Mouse (Mus musculus): Measurements from ENCODE around the gene Pm20d1. TPM values are rescaled to one million over a fixed set of nuclear protein-coding genes. Genes with fewer than 3 reads are reported as not detected.
"Not testable (repeated sequence)": the region's sequence is repeated elsewhere in the genome, so short reads cannot be mapped to it uniquely, and the experiment has no call there.

Pm20d1 gene
- polyA plus RNA-seq, 1 experiment from 2014 or later, result 1.5 TPM

DNA sequence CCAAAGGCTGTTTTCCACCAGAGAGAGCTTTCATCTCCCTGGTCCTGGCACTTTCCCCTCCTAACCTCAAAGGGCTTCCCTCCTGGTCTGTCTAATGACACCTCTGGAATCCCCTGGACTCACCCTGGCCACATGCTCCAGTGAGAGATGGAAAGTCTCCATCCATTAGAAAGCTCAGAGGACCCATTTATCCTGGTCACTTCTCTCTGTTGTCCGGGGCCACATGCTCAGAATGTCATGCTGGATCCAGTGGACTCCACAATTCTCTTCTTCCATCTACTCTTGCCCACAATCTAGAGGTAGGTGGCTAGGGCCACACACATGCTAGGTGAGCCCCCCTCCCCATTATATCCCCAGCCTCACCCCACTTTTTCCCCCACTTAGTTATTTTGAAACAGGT, 11.8 kb downstream of the Pm20d1 start:
- H3K27ac ChIP-seq, result no peak overlapping the region
- H3K27me3 ChIP-seq (ENCODE audit: poor library complexity, severe bottlenecking), result no peaks in the 10 kb centered on the region
- H3K9me3 ChIP-seq, result no peaks in the 10 kb centered on the region
- H3K4me1 ChIP-seq, result no peaks in the 10 kb centered on the region
- no peak for DNase-seq (ENCODE audit: extremely low spot score, low spot score)
- no peak overlapping the region for H3K4me3 ChIP-seq
- 84% methylated on average over 1 of the region's 1 CpGs for WGBS
- no peaks in the 10 kb centered on the region for H3K36me3 ChIP-seq (replicated peaks)

DNA sequence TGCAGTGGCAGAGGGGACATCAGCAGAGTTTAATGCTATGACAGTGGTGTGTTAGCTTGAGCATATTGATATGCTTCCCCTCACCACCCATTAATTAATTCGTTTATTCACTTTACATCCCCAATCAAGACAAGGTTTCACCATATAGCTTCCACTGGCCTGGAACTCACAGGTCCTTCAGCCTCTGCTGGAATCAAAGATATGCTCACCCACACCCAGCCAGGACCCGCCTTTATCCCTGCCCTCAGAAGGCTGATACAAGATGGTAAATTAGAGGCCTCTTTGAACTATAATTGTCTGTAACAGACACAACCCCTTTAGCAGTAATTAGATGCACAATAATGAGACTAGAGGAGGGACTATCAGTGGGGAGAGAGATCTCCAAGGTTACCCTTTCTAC, 12.5 kb downstream of the Pm20d1 start:
- WGBS, result 70% methylated on average over 2 of the region's 2 CpGs
- H3K4me1 ChIP-seq, result no peaks in the 10 kb centered on the region
- H3K27ac ChIP-seq, result no peak overlapping the region
- no peaks in the 10 kb centered on the region for H3K36me3 ChIP-seq (replicated peaks)
- no peaks in the 10 kb centered on the region for H3K27me3 ChIP-seq (ENCODE audit: poor library complexity, severe bottlenecking)
- DNase-seq (ENCODE audit: extremely low spot score, low spot score), result no peak
- no peaks in the 10 kb centered on the region for H3K9me3 ChIP-seq
- H3K4me3 ChIP-seq, result no peak overlapping the region

DNA sequence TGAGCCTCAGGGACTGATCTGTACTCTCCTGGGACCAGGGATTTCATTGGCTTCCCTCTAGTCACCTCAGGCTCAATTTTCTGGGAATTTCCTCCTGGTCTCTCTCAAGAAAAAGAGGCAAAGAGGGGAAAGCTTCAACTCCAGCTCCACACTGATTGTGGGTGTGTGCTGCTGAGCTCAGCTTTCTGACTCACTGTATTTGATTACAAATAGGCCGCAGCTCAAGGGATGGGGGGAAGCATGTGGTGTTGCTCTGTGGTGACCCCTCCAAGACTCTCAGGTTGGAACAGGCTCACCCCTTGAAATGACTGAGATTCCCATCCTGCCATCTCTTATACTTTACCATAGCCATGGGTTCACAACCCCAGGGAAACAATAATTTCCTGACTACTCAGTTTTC, 14.2 kb downstream of the Pm20d1 start:
- H3K9me3 ChIP-seq, result no peaks in the 10 kb centered on the region
- WGBS, result 85% methylated on average over 1 of the region's 1 CpGs
- no peak overlapping the region for H3K27ac ChIP-seq
- no peak for DNase-seq (ENCODE audit: extremely low spot score, low spot score)
- H3K27me3 ChIP-seq (ENCODE audit: poor library complexity, severe bottlenecking), result no peaks in the 10 kb centered on the region
- no peaks in the 10 kb centered on the region for H3K36me3 ChIP-seq (replicated peaks)
- H3K4me3 ChIP-seq, result no peak overlapping the region
- no peaks in the 10 kb centered on the region for H3K4me1 ChIP-seq

DNA sequence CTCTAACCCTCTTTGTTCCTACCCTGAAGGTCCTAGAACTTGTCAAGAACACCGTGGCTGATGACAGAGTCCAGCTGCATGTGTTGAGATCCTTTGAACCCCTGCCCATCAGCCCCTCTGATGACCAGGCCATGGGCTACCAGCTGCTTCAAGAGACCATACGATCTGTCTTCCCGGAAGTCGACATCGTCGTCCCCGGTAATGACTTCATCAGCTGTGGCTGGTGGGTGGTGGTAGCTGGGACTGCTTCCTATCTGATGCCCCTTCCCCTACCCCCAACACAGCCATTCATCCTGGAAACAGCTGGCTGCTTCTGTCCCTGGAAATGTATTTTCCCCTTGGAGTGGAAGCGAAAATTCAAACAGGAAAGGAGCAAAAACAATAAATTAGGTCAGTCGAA, 14.8 kb downstream of the Pm20d1 start:
- H3K36me3 ChIP-seq (replicated peaks), result no peaks in the 10 kb centered on the region
- no peaks in the 10 kb centered on the region for H3K27me3 ChIP-seq (ENCODE audit: poor library complexity, severe bottlenecking)
- H3K27ac ChIP-seq, result no peak overlapping the region
- no peaks in the 10 kb centered on the region for H3K9me3 ChIP-seq
- DNase-seq (ENCODE audit: extremely low spot score, low spot score), result no peak
- 88% methylated on average over 9 of the region's 9 CpGs for WGBS
- H3K4me1 ChIP-seq, result no peaks in the 10 kb centered on the region
- no peak overlapping the region for H3K4me3 ChIP-seq

DNA sequence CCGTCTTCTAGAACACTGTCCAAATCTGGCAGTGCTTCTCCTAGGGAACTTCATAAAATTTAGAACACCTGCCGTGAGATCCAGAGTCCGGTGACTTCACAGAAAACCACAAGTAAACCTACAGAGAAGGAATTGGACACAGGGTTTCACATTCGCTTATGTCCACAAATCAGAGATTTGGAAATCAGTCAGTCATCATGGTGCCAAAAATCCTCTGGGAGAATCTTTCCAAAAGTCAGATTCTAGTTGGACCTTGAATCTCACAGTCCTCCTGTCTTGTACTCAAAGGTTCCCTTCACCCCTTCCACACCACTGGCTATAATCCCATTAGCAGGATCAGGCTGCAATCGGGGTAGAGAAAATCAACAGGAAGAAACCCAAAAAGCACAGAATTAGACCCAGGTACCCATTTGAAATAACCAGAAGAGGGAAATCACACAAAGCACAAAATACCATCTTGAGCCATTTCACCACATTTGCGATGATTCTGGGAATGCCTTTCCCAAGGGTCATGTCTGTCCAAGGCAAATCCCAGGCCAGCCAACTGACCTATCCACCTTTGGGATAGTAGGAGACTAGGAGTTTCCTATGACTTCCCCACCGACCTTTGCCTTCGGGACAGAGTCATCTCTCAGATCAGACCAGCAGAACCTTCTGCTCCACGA, 15.6 kb downstream of the Pm20d1 start:
- Histone ChIP-seq H3K36me3 (replicated peaks) (no peaks in the 10 kb centered on the region), H3K27me3 (ENCODE audit: poor library complexity, severe bottlenecking) (no peaks in the 10 kb centered on the region), H3K9me3 (no peaks in the 10 kb centered on the region), H3K27ac (no peak overlapping the region), H3K4me1 (no peaks in the 10 kb centered on the region), H3K4me3 (no peak overlapping the region)
- 84% methylated on average over 9 of the region's 9 CpGs for WGBS
- no peak for DNase-seq (ENCODE audit: extremely low spot score, low spot score)

DNA sequence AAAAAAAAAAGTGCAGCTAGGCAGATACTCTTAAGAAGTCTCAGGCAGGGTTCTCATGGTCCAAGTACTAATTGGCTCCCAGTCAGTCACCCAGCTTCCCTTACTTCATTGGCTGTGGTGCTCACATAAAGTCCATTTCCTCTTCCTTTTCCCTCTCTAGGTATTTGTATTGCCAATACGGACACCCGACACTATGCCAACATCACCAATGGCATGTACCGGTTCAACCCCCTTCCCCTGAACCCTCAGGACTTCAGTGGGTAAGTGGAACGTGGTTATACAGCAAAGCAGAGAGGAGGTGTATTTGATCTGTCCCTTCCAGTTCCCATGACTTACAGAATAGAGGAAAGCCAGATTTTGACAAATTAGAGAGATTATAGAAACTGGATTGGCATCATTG, 16.6 kb downstream of the Pm20d1 start:
- Histone ChIP-seq H3K9me3 (no peaks in the 10 kb centered on the region), H3K4me1 (no peaks in the 10 kb centered on the region), H3K36me3 (replicated peaks) (no peaks in the 10 kb centered on the region), H3K4me3 (no peak overlapping the region), H3K27ac (no peak overlapping the region), H3K27me3 (ENCODE audit: poor library complexity, severe bottlenecking) (no peaks in the 10 kb centered on the region)
- 89% methylated on average over 4 of the region's 4 CpGs for WGBS
- no peak for DNase-seq (ENCODE audit: extremely low spot score, low spot score)

DNA sequence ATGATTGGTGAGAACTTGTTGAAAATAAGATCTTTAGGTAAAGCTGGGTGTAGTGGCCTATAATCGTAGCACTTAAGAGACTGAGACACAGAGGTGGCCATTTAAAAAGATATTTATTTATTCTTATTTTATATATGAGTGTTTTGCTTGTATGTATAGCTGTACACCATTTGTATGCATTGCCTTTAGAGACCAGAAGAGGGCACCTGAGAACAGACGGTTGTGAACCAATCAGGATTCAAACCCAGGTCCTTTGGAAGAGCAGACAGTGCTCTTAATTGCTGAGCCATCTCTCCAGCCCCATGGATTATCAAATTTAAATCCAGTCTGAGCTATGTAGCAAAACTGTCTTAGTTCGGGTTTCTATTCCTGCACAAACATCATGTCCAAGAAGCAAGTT, 17.0 kb downstream of the Pm20d1 start:
- H3K4me1 ChIP-seq, result no peaks in the 10 kb centered on the region
- H3K27me3 ChIP-seq (ENCODE audit: poor library complexity, severe bottlenecking), result no peaks in the 10 kb centered on the region
- DNase-seq (ENCODE audit: extremely low spot score, low spot score), result no peak
- H3K36me3 ChIP-seq (replicated peaks), result no peaks in the 10 kb centered on the region
- WGBS, result 85% methylated on average over 3 of the region's 3 CpGs
- 0 out of 2 replicates have a peak, but pooled peaks cover under 1% of the 10 kb centered on the region for H3K9me3 ChIP-seq
- no peak overlapping the region for H3K4me3 ChIP-seq
- no peak overlapping the region for H3K27ac ChIP-seq

DNA sequence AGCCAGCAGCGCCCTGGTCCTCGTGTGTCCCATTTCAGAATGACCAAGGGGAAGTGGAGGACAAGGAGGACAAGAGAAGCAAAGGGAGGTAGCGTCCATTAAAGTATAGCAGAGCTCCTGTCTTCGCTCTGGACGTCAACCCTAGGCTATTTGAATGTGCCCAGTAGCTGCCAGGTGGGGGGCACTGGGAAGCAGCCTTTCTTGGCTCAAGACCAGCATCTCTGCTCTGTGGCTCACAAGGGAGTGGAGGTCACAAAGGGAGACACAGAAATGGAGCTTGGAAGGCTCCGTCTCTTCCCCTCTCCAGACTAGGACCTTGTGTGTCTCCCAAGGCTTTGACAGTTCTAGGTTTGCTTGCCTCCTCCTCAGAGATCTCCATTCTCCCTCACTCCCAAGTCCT, 19.7 kb downstream of the Pm20d1 start:
- WGBS, result 86% methylated on average over 6 of the region's 6 CpGs
- H3K36me3 ChIP-seq (replicated peaks), result no peaks in the 10 kb centered on the region
- H3K9me3 ChIP-seq, result 0 out of 2 replicates have a peak, but pooled peaks cover 6% of the 10 kb centered on the region
- H3K4me3 ChIP-seq, result no peak overlapping the region
- no peaks in the 10 kb centered on the region for H3K4me1 ChIP-seq
- no peak overlapping the region for H3K27ac ChIP-seq
- H3K27me3 ChIP-seq (ENCODE audit: poor library complexity, severe bottlenecking), result no peaks in the 10 kb centered on the region
- no peak for DNase-seq (ENCODE audit: extremely low spot score, low spot score)

DNA sequence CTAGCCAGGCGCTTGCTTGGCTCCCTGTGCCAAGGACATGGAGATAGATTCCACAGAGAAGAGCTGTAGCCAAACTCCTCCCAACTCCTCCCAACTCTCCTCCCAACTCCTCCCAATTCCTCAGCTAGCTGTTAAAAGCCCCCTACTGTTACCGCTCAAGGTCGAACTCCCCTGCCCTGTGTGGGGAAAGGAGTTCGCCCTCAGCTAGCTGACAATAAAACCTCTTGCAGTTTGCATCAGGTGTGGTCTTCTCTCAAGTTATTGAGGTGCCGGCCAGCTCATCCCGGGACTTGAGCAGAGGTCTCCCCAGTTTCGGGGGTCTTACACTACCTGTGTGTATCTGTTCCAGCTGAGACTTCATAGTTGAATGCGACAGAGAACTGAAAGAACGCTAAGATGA, 23.2 kb downstream of the Pm20d1 start:
- 81% methylated on average over 9 of the region's 9 CpGs for WGBS
- not testable (repeated sequence) for H3K4me1 ChIP-seq, H3K27ac ChIP-seq

DNA sequence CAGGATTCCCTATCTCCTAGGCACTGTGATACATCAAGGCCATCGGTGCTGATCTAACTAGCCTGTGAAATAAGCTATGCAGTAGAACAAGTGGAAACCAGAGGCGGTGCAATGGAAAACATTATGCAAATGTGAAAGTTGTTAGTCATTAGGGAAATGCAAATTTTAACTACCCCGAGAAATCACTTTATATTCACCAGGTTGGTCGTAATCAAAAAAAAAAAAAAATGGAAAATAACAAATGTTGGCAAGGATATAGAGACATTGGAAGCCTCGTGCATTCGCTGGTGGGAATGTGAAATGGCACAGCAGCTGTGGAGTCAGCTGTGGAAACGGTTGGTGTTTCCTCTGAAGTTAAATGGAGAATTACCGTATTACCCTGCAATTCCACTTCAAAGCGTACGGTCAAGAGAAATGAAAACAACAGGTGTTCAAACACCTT, 23.7 kb downstream of the Pm20d1 start:
- no peak overlapping the region for H3K27ac ChIP-seq
- 0 out of 2 replicates have a peak, but pooled peaks cover 6% of the 10 kb centered on the region for H3K9me3 ChIP-seq
- no peak overlapping the region for H3K4me3 ChIP-seq
- DNase-seq (ENCODE audit: extremely low spot score, low spot score), result no peak
- no peaks in the 10 kb centered on the region for H3K4me1 ChIP-seq
- H3K27me3 ChIP-seq (ENCODE audit: poor library complexity, severe bottlenecking), result no peaks in the 10 kb centered on the region
- WGBS, result 89% methylated on average over 10 of the region's 10 CpGs
- H3K36me3 ChIP-seq (replicated peaks), result no peaks in the 10 kb centered on the region

More for the DNA sequence above, 23.2 kb downstream of the Pm20d1 start:
- not testable (repeated sequence) for H3K4me3 ChIP-seq; DNase-seq (ENCODE audit: extremely low spot score, low spot score); H3K36me3 ChIP-seq (replicated peaks); H3K27me3 ChIP-seq (ENCODE audit: poor library complexity, severe bottlenecking); H3K9me3 ChIP-seq

DNA sequence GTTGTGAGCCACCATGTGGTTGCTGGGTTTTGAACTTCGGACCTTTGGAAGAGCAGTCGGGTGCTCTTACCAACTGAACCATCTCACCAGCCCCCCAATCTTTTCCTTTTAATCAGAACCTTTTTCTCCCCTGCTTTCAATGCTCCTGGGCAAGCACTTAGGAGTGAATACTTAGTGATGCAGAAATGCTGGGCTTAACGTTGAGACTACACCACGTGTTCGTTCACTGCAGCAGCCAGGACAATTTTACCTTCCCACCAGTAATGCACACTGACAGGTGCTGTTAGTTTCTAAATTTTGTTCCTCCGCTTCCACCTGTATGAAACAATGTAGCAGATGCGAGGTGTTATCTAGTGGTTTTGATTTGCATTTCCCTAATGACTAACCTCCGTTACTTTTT, 25.1 kb downstream of the Pm20d1 start:
- Histone ChIP-seq H3K27ac (no peak overlapping the region), H3K27me3 (ENCODE audit: poor library complexity, severe bottlenecking) (peaks cover 7% of the 10 kb centered on the region), H3K9me3 (0 out of 2 replicates have a peak, but pooled peaks cover 6% of the 10 kb centered on the region), H3K36me3 (replicated peaks) (no peaks in the 10 kb centered on the region), H3K4me3 (no peak overlapping the region), H3K4me1 (peaks cover 5% of the 10 kb centered on the region)
- no peak for DNase-seq (ENCODE audit: extremely low spot score, low spot score)
- 84% methylated on average over 8 of the region's 8 CpGs for WGBS

DNA sequence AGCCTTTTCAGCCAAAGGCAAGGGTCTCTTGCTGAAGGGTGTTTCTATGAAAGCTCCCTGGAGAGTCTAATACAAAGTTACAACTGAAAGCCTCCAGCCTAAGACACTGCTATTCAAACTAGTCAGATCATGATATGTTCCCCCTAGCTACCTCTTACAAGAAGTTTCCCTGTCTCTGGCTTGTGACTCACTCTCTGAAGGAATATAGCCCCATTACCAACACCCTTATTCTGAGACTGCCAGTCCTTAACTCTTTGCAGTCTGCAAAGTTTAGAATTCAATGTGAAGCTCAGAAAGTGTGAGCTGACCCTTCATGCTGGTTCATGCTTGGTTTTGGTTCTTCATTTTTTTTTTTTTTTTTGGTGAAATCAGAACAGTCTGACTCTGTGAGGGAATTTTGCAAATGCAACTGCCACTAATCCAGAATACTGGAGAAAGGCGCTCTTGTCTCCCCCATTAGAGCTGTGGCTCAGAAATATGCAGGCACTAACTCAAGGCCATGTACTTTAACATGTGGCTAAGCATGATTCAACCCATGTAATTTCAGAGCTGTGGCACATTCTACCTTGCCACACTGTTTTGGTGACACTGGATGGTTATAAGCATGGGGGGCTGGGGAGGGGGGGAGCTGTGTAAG, 25.8 kb downstream of the Pm20d1 start:
- Histone ChIP-seq H3K27me3 (ENCODE audit: poor library complexity, severe bottlenecking) (peaks cover 7% of the 10 kb centered on the region), H3K36me3 (replicated peaks) (no peaks in the 10 kb centered on the region), H3K9me3 (0 out of 2 replicates have a peak, but pooled peaks cover 6% of the 10 kb centered on the region), H3K27ac (no peak overlapping the region), H3K4me1 (peaks cover 8% of the 10 kb centered on the region), H3K4me3 (no peak overlapping the region)
- 97% methylated on average over 1 of the region's 1 CpGs for WGBS
- DNase-seq (ENCODE audit: extremely low spot score, low spot score), result no peak

DNA sequence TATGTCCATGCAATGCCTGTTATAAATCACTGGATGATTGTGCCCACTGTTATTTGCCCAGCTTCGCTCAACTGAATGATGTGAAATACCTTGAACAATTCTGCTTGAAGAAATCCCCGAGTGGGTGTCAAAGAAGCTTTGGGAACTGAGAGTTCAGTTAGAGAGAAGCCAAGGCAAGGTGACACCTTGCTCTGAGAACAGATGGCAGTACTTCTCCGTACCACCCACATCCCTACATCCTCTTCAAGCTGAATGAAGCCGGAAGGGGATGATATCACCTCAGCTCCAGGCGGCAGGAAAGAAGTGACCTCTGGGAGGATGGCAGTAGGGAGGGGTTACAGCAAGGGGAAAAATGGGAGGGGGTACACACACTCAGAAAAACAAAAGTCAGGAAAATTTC, 26.4 kb downstream of the Pm20d1 start:
- Histone ChIP-seq H3K4me3 (no peak overlapping the region), H3K36me3 (replicated peaks) (no peaks in the 10 kb centered on the region), H3K27me3 (ENCODE audit: poor library complexity, severe bottlenecking) (peaks cover 7% of the 10 kb centered on the region), H3K9me3 (0 out of 2 replicates have a peak, but pooled peaks cover 6% of the 10 kb centered on the region), H3K4me1 (peaks cover 14% of the 10 kb centered on the region), H3K27ac (no peak overlapping the region)
- 69% methylated on average over 5 of the region's 5 CpGs for WGBS
- DNase-seq (ENCODE audit: extremely low spot score, low spot score), result no peak
